Mouse (Mus musculus) myocyte (in vitro differentiated cells): ENCODE measurements at regions not wholly inside any gene's neighbourhood (a gene's known extent, or its start where the extent isn't known, plus 50 kb on each side); places are given as distances from the start of the nearest gene placed in this dataset.

ENCODE experiments used
- CEBPB ChIP-seq: IDR thresholded peaks from 2 replicates; pipeline ENCODE4 v1.6.1; 2011; ENCODE audit warnings: mild to moderate bottlenecking, moderate library complexity; ENCODE audit not compliant: poor library complexity, insufficient read depth, severe bottlenecking
- E2F4 ChIP-seq: IDR thresholded peaks from one replicate; pipeline ENCODE4 v1.6.1; 2011; ENCODE audit warnings: mild to moderate bottlenecking, control low read depth, moderate library complexity; ENCODE audit not compliant: insufficient read depth
- MYOD1 ChIP-seq, 3 experiments: IDR thresholded peaks; one replicate each; pipeline ENCODE4 v1.6.1; 2011; ENCODE audit warnings: control low read depth in 2 of 3, low read depth in 2 of 3, mild to moderate bottlenecking in 2 of 3, moderate library complexity in 1 of 3; ENCODE audit not compliant: insufficient read length in 2 of 3, control insufficient read depth in 1 of 3
- MYOG ChIP-seq, 3 experiments: IDR thresholded peaks; one replicate each; pipeline ENCODE4 v1.6.1; 2011; ENCODE audit warnings: control low read depth in 2 of 3, low read depth in 2 of 3, mild to moderate bottlenecking in 2 of 3; ENCODE audit not compliant: insufficient read length in 2 of 3, control insufficient read depth in 1 of 3, insufficient read depth in 1 of 3
- POLR2A ChIP-seq: IDR thresholded peaks from one replicate; pipeline ENCODE4 v1.6.1; 2011; ENCODE audit warnings: low read depth, mild to moderate bottlenecking, control low read depth, moderate library complexity; ENCODE audit not compliant: insufficient read length
- POLR2AphosphoS2 ChIP-seq: IDR thresholded peaks from one replicate; pipeline ENCODE4 v1.6.1; 2011; ENCODE audit warnings: low read depth, control low read depth; ENCODE audit not compliant: insufficient read length
- SRF ChIP-seq: IDR thresholded peaks from one replicate; pipeline ENCODE4 v1.6.1; 2011; ENCODE audit warnings: low read depth; ENCODE audit not compliant: control insufficient read depth, insufficient read length
- TCF12 ChIP-seq: IDR thresholded peaks from one replicate; pipeline ENCODE4 v1.6.1; 2011; ENCODE audit warnings: mild to moderate bottlenecking, control low read depth; ENCODE audit not compliant: poor library complexity, insufficient read depth, severe bottlenecking
- TCF3 ChIP-seq: IDR thresholded peaks from one replicate; pipeline ENCODE4 v1.6.1; 2011; ENCODE audit warnings: low read depth, control low read depth; ENCODE audit not compliant: insufficient read length
- USF1 ChIP-seq: IDR thresholded peaks from one replicate; pipeline ENCODE4 v1.6.1; 2011; ENCODE audit warnings: low read depth, mild to moderate bottlenecking, control low read depth, moderate library complexity

GRCm38 (mm10) chr1:92700107-92700506 lies 51.5 kb upstream of the Otos start:
- TF ChIP-seq POLR2AphosphoS2 (no peak), CEBPB (no peak), MYOG (IDR thresholded peaks at IDR 0.05; ENCODE audit: control insufficient read depth in 1 of 3, insufficient read depth in 1 of 3, insufficient read length in 2 of 3, low read depth in 2 of 3) (no peak), POLR2A (no peak), TCF12 (no peak), USF1 (no peak), SRF (no peak), E2F4 (no peak), TCF3 (no peak), MYOD1 (IDR thresholded peaks at IDR 0.05; ENCODE audit: control insufficient read depth in 1 of 3, insufficient read length in 2 of 3, low read depth in 2 of 3) (no peak)
